Mouse (Mus musculus) adrenal gland, postnatal 14 days (tissue): Measurements from ENCODE around the gene Ccdc163. TPM values are rescaled to one million over a fixed set of nuclear protein-coding genes. Genes with fewer than 3 reads are reported as not detected.
"Not testable (repeated sequence)": the region's sequence is repeated elsewhere in the genome, so short reads cannot be mapped to it uniquely, and the experiment has no call there.

Experiments used
- DNase-seq: peaks from one replicate; pipeline ENCODE4 v3.0.0; 2021; ENCODE audit warnings: mixed read lengths
- long read RNA-seq, 2 experiments: library from polyadenylated mRNA; stranded (forward); transcript quantifications; one replicate each; pipeline ENCODE4 v2.0.0; 2021
- total RNA-seq: library from RNA; stranded (reverse); gene quantifications from 2 replicates; pipeline ENCODE4 v1.2.3, GENCODE M21; 2021

The Ccdc163 gene
- 18.8 and 19.6 TPM in 2 replicates for total RNA-seq
- long read RNA-seq, experiment 1, partial matches to known transcripts = 0 of 8 reads
- long read RNA-seq, experiment 1, other reads (novel, unspliced or antisense) = 6 of 8 reads
- long read RNA-seq, experiment 2, partial matches to known transcripts = 1 of 5 reads
- long read RNA-seq, experiment 2, other reads (novel, unspliced or antisense) = 3 of 5 reads

DNA sequence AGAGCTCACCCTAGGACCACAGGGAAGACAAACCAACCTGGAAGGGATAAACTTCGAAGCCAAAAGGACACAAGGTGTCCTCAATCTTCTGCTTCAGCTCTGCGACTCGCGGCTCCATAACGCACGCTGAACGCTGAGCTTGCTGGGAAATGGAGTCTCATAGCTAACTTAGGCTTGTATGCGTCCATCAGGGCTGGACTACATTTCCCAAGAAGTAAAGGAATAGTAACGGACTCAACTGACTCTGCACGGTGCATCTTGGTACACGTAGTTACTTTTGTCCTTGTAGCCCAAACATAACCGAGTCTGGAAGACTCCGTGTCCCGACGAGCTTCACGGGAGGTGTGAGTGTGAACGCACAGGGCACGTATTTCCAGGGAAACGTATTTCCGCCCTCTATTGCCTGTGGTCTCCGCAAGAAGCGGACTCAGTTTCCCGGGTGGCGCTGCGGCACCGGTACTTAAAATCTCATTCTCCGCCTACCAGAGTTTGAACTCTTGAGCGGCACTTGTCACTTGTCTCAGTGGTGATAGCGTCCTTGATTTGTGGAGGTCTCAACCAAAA is at the start of gene Ccdc163, which contains the start of gene Mmachc:
Gene Ccdc163, plus strand, starts transcription at position 309 of the 564 bp plus-strand sequence.
Gene Mmachc, minus strand, starts transcription at position 206 of the 564 bp plus-strand sequence.
- DNase-seq = peak; percentile 93

GRCm38 (mm10) chr4:116659474-116659873 is 48.8 kb upstream of the Ccdc163 start:
- DNase-seq = peak; percentile 80

GRCm38 (mm10) chr4:116659916-116660315 is 48.4 kb upstream of the Ccdc163 start:
- DNase-seq = not testable (repeated sequence)

DNA sequence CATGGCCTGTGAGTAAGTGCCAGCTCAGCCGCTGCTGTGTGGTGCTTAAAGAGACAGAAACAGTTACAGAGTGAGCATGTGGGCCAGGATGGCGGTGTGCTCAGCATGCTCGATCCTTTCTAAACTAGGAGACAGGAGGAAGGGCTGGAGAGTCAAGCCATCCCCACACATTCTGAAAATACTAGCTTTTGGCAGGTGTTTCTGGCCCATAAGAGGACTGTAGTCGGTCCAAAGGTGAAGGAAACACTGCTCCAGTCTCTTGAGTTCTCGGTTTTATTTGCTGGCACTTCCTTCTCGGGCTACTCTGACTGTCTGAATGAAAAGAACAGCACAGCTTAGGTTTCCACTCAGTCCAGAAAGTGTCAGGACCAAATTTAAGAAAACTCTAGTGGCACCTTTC is 47.5 kb upstream of the Ccdc163 start:
- no peak for DNase-seq

DNA sequence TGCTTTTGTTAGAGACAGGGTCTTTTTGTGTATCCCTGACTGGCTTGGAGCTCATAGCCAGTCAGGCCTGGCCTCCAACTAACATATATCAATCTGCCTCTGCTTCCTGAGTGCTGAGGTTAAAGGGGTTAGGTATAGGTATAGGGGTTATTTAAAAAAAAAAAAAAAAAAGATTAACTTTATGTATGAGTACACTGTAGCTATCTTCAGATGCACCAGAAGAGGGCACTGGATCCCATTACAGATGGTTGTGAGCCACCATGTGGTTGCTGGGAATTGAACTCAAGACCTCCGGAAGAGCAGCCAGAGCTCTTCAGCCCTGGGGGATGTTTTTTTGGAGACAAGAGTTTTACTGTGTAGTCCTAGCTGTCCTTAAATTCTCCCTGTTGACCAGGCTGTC is 46.3 kb upstream of the Ccdc163 start:
- DNase-seq = no peak

- DNase-seq = no peak
These were observed 41.7 kb upstream of the Ccdc163 start for GRCm38 (mm10) chr4:116666625-116667024.

DNA sequence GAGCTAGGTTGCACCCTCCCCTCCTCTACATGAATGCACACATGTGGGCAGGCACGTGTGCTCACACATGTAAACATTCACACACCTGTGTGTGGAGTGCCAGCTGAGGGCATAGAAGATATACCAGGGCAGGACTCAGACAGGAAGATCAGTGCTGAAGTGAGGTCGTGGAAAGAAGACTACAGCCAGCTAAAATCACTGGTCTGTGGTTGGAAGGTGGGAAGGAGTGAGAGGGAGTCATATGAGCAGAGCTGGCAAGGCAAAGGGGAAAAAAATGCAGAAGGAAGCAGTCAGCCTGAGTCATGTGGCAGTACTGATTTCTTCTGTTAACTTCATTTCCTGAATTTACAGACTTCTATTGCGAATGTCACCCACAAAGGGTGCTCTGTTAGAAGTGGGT is 40.2 kb upstream of the Ccdc163 start:
- no peak for DNase-seq

GRCm38 (mm10) chr4:116669291-116669690 is 39.0 kb upstream of the Ccdc163 start:
- DNase-seq = peak; percentile 38

DNA sequence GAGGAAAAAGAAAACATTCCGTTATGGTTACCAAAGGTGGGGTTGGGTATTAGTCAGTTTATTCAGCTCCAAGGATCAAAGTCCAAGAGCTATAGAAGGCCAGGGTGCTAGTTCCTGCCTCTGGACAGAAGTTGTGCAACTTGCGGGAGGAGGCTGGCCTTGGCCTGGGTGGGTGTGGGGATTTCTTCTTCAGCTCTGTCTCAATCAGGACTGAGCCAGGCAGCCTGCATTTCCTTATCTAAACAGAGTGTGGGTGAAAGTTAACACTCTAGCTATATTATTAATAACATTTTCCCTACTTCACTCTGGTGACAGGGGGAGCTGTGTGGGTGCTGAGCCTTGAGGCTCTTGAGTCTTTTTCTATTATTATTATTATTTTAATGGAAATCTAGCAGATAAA is 35.5 kb upstream of the Ccdc163 start:
- peak; percentile 86 for DNase-seq

DNA sequence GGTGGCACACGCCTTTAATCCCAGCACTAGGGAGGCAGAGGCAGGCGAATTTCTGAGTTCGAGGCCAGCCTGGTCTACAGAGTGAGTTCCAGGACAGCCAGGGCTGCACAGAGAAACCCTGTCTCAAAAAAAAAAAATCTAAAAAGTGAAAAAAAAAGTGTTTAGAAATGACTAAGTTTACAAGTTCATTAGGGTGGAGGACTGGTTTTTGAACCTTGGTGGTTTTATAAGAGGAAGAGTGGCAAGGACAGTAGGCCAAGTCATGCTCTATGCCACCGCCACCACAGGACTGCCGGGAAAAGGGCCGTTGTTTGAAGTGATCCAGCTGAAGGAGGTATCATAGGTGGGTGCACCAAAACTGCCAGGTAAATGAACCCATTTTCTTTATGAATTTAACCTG is 33.5 kb upstream of the Ccdc163 start:
- not testable (repeated sequence) for DNase-seq

- no peak for DNase-seq
These were observed 32.3 kb upstream of the Ccdc163 start for GRCm38 (mm10) chr4:116676027-116676426.

DNA sequence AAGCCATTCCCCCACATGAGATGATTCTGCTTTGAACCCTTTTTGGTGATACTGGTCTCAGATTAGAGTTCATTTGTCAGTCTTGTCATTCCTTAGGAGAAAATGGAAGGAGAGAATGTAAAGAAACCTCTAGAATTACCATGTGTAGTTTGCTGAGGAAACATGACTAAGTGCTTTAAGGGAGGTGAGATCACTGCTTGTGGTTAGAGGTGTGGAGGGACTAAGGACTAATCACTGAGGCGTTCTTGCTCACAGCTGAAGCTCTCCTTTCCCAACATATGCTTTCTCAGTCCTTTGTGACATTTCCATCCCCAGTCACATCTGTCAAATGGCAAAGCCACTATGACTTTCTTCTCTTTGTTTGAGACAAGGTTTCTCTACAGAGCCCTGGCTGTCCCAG is 30.5 kb upstream of the Ccdc163 start:
- no peak for DNase-seq

DNA sequence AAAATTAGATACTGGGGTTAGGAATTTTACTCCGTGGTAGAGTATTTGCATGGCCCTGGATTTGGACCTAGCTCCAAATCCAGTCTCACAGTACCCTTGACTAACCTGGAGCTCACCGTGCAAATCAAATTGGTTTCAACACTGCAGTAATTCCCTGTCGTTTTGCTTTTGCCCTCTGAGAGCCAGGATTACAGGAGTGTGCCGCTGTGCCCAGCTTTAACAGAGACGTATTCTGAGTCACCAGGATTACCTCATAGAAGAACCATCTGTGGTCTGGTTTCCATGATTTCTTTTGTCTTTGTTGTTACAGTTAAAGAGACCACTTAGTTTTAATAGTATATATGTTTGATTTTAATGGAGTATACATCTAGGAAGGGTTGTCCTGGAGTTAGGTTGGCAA is 29.2 kb upstream of the Ccdc163 start:
- peak; percentile 31 for DNase-seq

- DNase-seq = not testable (repeated sequence)
These were observed 27.8 kb upstream of the Ccdc163 start for GRCm38 (mm10) chr4:116680521-116680920.

- no peak for DNase-seq
These were observed 24.4 kb upstream of the Ccdc163 start for GRCm38 (mm10) chr4:116683957-116684356.

- no peak for DNase-seq
These were observed 23.6 kb upstream of the Ccdc163 start for GRCm38 (mm10) chr4:116684665-116685064.

DNA sequence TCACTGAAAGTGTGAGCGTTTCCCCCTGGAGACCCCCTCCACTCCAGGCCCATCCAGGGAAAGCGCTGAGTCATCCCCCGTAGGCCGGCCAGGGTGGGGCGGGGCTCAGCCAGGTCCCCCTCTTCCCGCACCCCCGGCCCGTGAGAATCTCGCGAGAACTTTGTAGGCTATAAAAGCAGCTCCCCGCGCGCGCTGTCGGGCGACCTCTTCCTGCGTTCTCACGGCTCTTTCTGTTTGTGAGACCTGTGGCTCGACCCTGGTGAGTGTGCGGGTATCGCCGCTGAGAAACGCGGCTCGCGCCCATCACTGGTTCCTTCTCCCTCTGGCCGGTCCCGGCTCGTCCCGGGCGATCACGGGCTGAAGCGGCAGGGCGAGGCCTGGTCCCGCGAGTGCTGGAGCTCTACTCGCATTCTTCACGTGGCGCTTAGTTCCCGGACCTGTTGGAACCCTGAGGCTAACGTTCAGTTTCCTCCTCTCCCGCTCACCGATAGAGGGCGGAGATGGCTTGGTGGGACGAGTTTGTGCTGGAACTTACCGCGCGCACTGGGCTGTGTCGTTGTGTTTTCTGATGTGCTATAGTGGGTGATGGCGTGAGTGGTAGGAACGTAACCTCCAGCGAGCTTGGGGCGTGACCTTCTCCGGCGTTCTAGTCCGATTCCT is 22.8 kb upstream of the Ccdc163 start, which contains the start of gene Prdx1:
Gene Prdx1, plus strand, starts transcription at position 143 of the 660 bp plus-strand sequence.
- peak; percentile 99 for DNase-seq

GRCm38 (mm10) chr4:116687041-116687440 is 21.3 kb upstream of the Ccdc163 start:
- no peak for DNase-seq

- no peak for DNase-seq
These were observed 18.9 kb upstream of the Ccdc163 start for GRCm38 (mm10) chr4:116689309-116689876.

- no peak for DNase-seq
These were observed 16.2 kb upstream of the Ccdc163 start for GRCm38 (mm10) chr4:116692146-116692545.

DNA sequence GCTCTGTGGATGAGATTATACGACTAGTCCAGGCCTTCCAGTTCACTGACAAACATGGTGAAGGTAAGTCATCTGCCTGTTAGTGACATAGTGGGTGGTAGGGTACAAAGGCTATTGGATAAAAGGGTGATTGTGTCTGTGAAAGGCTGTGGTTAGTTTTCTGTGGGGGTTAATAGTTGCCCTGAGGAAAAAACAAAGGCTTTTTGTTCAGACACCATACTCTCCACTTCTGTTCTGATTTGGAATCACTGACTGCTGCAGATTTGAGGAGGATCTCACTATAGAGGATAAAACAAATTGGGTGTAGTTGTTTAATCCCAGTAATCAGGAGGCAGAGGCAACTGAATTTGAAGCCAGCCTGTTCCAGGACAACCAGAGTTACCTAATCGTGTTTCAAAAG is 14.5 kb upstream of the Ccdc163 start:
- DNase-seq = no peak

DNA sequence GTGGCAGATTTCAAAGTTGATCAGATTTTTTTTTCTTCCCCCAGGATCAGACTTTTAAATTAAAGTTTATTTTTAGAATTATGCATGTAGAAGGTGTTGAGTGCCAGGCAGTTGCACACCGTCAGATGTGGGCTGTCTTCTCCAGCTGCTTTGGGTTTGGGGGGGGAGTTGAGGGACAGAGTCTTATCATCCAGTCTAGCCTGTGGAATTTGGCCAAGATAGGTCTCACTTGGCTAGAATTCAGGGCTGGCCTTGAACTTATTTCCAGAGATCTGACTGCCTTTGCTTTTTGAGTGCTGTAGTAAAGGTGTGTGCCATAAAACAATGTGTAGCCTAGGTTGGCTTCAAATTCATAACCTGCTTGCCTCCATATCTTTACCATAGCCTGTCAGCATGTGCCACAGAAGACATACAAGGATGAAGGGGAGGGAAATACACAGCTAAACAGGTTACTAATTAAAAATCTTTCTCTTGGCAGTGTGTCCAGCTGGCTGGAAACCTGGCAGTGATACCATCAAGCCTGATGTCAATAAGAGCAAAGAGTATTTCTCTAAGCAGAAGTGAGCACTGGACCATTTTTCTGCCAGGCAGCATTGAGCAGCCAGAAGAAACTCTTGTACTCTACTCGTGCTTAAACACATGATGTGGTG is 9.5 kb upstream of the Ccdc163 start:
- peak; percentile 60 for DNase-seq

GRCm38 (mm10) chr4:116700964-116701363 is 7.3 kb upstream of the Ccdc163 start:
- DNase-seq = no peak
